Mouse (Mus musculus): Measurements from ENCODE around the gene Slc35g3.
"Not testable (repeated sequence)": the region's sequence is repeated elsewhere in the genome, so short reads cannot be mapped to it uniquely, and the experiment has no call there.

Gene Slc35g3

GRCm38 (mm10) chr11:69754233-69754632 lies 7.5 kb downstream of the Slc35g3 start:
- no peak for DNase-seq

DNA sequence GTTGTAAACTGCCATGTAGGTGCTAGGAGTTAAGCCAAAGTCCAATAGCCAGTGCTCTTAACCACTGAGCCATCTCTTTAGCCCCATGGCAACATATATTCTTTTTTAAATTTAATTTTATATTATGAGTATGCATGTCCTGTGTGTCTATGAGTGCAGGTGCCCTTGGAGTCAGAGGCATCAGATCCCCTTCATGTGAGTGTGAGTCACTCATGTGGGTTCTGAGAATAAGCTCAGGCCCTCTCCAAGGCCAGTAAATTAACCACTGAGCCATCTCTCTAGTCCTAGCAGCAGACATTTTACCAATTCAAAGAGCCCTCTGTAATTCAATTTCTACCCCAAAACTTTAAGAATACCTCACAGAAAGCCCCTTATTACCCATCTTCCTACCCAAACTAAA lies 9.1 kb downstream of the Slc35g3 start:
- DNase-seq = no peak

- no peak for DNase-seq
Observed at GRCm38 (mm10) chr11:69751635-69752034, 10.1 kb downstream of the Slc35g3 start.

DNA sequence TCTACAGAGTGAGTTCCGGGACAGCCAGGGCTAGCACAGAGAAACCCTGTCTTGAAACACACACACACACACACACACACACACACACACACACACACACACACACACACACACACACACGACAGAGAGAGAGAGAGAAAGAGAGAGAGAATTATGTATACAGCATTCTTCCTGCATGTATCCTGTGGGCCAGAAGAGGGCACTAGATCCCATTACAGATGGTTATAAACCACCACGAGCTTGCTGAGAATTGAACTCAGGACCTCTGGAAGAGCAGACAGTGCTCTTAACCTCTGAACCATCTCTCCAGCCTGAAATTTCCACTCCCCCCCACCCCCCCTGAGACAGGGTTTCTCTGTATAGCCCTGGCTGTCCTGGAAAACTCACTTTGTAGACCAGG lies 30.4 kb downstream of the Slc35g3 start:
- DNase-seq = not testable (repeated sequence)

DNA sequence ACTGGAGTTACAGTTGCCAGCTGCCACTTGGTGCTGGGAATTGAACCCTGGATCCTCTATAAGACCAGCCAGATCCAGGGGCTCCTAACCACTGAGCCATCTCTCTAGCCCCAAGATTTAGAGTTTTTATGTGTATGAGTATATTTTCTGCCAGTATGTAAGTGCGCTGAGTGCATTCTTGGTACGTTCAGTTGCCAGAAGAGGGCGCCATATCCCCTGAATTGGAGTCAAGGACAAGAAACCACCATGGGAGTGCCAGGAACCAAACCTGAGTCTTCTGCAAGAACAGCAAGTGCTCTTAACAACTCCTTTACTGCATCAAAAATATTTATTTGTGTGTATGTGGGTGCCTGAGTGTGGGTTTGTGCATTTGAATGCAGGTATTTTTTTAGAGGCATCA lies 32.7 kb downstream of the Slc35g3 start:
- peak; percentile 76 for DNase-seq

GRCm38 (mm10) chr11:69725951-69726350 lies 35.8 kb downstream of the Slc35g3 start:
- no peak for DNase-seq

DNA sequence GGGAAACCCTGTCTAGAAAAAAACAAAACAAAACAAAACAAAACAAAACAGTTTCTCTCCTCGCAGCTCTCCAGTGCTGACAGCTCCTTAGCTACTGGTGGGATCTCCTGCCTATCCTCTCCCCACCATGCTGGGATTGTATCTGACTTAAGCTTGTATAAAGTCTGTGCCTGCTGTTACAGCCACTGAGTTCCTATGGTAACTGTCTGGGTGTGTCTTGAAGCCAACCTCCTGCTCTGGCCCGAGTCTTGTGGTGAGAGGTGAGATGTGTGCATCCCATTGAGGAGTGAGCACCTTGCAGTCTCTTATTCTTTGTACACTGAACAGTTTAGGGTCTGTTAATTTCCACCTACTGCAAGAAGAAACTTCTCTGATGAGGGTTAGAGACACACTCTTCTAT lies 38.7 kb downstream of the Slc35g3 start:
- no peak for DNase-seq

DNA sequence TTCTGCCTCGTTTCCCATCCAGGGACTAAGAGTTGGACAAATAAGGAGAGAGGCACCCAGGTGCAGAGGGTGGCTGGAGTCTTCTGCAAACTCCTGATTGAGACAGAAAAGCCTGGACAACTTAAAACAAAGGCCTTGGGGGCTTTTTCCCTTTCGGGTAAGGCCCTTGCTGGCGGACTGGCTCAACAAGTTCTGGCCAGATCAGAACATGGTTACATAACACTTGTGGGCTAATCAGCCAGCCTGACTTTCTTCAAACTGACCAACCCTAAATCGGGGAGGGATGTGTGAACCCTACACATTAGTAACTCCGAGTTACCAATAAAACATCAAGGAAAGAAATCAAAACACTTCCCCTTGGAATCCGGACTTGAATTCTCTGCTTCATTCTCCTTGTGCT lies 40.9 kb downstream of the Slc35g3 start:
- no peak for DNase-seq

DNA sequence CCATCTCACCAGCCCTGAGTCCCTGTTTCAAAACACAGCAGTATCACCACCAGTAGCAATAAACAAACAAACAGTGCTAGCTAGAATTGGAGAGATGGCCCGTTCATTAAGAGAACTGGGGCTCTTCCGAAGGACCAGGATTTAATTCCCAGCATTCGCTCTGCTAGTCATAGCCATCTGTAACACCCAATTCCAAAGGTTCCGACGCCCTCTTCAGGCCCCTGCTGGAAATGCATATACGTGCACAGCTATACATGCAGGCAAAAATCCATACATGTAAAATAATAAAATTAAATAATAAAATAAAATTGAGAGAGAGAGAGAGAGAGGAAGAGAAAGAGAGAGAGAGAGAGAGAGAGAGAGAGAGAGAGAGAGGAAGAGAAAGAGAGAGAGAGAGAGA lies 42.3 kb downstream of the Slc35g3 start:
- no peak for DNase-seq

GRCm38 (mm10) chr11:69718661-69719060 lies 43.1 kb downstream of the Slc35g3 start:
- DNase-seq = no peak

DNA sequence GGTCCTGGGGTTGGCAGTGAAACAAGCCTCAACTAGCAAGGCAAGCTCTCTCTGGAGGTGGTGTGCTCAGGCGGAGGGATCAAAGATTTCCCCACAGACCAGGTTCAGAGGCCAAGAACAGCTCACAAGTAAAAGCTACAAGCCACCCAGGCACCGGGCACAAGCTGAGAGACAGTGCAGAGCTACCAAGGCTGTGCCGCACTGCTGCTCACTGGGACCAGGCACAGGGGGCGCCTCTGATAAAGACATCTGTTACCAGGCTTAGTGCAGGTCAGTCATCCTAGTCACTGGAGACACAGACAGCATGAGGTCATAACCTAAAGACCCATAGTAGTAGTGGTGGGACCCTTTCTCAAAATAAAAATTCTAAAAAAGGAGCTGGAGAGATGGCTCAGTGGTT lies 44.8 kb downstream of the Slc35g3 start:
- DNase-seq = no peak

DNA sequence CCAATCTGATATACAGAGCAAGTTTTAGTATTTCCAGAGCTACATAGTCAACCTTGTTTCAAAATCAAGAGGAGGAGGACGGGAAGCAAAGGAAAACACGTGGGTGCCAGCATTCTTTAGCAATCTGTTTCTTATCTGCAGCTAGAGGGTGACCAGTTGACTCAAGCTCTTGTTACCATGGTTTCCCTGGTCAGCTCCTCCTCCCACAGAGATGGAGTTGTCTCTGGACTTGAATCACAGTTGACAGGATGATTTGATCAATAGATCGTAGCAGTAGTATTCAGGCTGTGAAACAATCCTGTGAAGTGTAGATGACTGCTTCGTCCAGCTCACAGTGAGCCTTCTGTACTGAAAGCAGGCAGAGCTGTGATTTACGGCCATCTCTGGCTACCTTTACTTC lies 45.8 kb downstream of the Slc35g3 start:
- DNase-seq = no peak

DNA sequence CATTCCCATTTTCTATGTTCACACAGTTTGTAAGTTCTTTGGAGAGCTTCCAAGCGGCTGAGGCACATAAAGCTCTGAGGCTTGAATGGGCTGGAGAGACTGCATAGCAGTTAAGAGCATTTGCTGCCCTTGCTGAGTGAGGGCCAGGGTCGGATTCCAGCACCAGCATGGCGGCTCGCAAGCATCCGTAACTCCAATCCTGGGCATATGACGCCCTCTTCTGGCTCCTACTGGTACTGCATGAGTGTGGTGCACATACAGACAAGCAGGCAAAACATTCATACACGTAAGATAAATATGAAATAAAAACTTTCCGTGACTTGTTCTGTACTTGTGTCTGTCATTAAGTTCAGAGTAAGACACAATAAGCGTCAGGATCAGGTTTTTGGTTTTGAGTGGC lies 46.3 kb downstream of the Slc35g3 start:
- DNase-seq = no peak

GRCm38 (mm10) chr11:69714636-69715329 lies 47.0 kb downstream of the Slc35g3 start:
- no peak for DNase-seq

- no peak for DNase-seq
Observed at GRCm38 (mm10) chr11:69712954-69713672, 48.7 kb downstream of the Slc35g3 start.

DNA sequence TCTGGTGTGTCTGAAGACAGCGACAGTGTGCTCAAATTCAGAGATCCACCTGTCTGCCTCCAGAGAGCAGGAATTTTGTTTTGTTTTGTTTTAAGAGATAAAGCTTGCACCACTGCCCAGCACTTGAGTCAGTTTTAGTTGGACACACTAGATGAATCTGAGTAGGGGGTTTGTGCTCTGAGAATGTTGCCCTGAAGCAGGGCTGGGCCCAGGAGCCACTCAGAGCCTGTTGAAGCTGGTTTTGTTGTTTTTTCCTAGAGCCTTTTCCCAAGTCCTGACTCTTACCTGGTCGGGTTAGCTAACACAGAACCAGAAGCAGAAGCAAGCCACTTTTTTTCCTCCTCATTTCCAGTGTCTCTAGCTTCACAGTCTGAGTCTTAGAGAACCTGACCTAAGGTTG lies 50.7 kb downstream of the Slc35g3 start:
- no peak for DNase-seq

DNA sequence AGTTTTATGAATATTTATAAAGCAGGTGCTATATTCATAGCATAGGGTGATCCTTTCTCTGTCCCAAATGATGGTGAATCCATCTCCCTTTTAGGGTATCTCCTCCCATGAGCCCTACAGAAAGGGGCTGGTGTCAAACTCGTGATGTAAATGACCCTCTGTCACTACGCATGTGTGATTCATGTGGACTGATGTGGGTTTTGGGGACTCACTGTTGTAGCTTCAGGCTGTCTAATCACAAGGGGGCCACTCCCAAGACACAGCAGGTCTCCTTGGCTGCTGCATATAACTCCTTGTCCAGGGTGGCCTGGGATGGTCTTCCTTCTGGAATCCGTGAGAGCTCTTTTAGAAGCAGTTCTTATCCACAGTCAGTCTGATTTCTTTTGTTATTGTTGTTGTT lies 51.3 kb downstream of the Slc35g3 start:
- no peak for DNase-seq

Measured in thymus, postnatal 25 days (tissue).